Mouse (Mus musculus) embryonic facial prominence, embryonic 14.5 days (tissue): Measurements from ENCODE around the gene Nexn. TPM values are rescaled to one million over a fixed set of nuclear protein-coding genes. Genes with fewer than 3 reads are reported as not detected.

ENCODE experiments used
- ATAC-seq: fragments of 200-750 bp; cut with Nextera tagmentation; 2 replicates; pipeline ENCODE4 v1.8.0; 2017; ENCODE audit warnings: low read depth, moderate number of reproducible peaks, moderate TSS enrichment
- DNase-seq: peaks from one replicate; pipeline ENCODE4 v3.0.0-alpha.2; 2015; ENCODE audit warnings: low spot score
- H3K27ac ChIP-seq: fragments of 300-500 bp; sonication (generic); replicated peaks from 2 replicates; pipeline ENCODE4 v1.5.1; 2014; ENCODE audit warnings: low read depth, mild to moderate bottlenecking, low read length, moderate library complexity
- H3K27me3 ChIP-seq: fragments of 300-500 bp; sonication (generic); replicated peaks from 2 replicates; pipeline ENCODE4 v1.6.1; 2014; ENCODE audit warnings: low read length; ENCODE audit not compliant: control insufficient read depth, insufficient read depth
- H3K36me3 ChIP-seq: fragments of 300-500 bp; sonication (generic); 2 replicates; pipeline ENCODE4 v1.6.1; 2014; ENCODE audit warnings: low read length, mixed read lengths; ENCODE audit not compliant: control insufficient read depth, insufficient read depth
- H3K4me1 ChIP-seq: fragments of 300-500 bp; sonication (generic); 2 replicates; pipeline ENCODE4 v1.6.1; 2014; ENCODE audit warnings: antibody characterized with exemption, low read length; ENCODE audit not compliant: control insufficient read depth, insufficient read depth
- H3K4me2 ChIP-seq: fragments of 300-500 bp; sonication (generic); 2 replicates; pipeline ENCODE4 v1.6.1; 2014; ENCODE audit warnings: low read depth, mild to moderate bottlenecking, low read length, moderate library complexity, mixed read lengths
- H3K4me3 ChIP-seq: fragments of 300-500 bp; sonication (generic); 2 replicates; pipeline ENCODE4 v1.5.1; 2014; ENCODE audit warnings: low read depth, mild to moderate bottlenecking, low read length
- H3K9ac ChIP-seq: fragments of 300-500 bp; sonication (generic); 2 replicates; pipeline ENCODE4 v1.6.1; 2014; ENCODE audit warnings: low read depth, mild to moderate bottlenecking, low read length, moderate library complexity, mixed read lengths
- H3K9me3 ChIP-seq: fragments of 300-500 bp; sonication (generic); 2 replicates; pipeline ENCODE4 v1.6.1; 2016; ENCODE audit warnings: low read length; ENCODE audit not compliant: control insufficient read depth
- WGBS: fragments of 180-500 bp; shearing (Covaris S2); extraction: QIAGEN DNeasy Blood & Tissue Kit; methylation state at CpG from one replicate; pipeline ENCODE4 v1.1.7; 2014; 5-methylcytosine and 5-hydroxymethylcytosine counted together
- polyA plus RNA-seq: library from polyadenylated mRNA; unstranded; fragments of >200 nt; fragmentation: Nextera tagmentation; extraction: Ambion mirVana; gene quantifications from 2 replicates; pipeline ENCODE4 v1.2.1, GENCODE M21; 2014

Gene Nexn
- polyA plus RNA-seq, 1 experiment from 2014 or later = 42.0 TPM

DNA sequence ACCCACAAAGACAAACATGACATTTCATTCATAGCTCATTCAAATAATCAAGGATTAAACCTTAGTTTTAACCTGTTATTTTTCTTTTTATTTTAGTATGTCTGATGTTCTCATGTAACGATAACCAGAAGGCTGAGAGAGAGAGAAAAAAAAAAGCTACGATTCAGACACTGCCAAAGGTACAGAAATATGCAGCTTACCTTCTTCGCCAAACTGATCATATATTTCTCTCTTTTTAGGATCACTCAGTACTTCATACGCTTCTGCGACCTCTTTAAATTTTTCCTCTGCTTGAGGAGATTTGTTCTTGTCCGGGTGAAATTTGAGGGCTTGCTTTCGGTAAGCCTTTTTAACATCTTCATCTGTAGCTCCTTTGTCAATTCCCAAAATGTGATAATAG lies 73.0 kb downstream of the Nexn start:
- Histone ChIP-seq H3K9ac (peak overlapping the region; percentile 73), H3K4me1 (peaks cover 11% of the 10 kb centered on the region), H3K4me2 (peak overlapping the region; percentile 63), H3K27ac (peak overlapping the region; percentile 90), H3K27me3 (no peaks in the 10 kb centered on the region), H3K4me3 (peak overlapping the region; percentile 56), H3K9me3 (no peaks in the 10 kb centered on the region), H3K36me3 (no peaks in the 10 kb centered on the region)
- 1% methylated on average over 7 of the region's 7 CpGs for WGBS
- no peak for DNase-seq
- no peak for ATAC-seq

GRCm38 (mm10) chr3:152192238-152192931 lies 73.8 kb downstream of the Nexn start:
- no peak for ATAC-seq
- 16% methylated on average over 9 of the region's 11 CpGs for WGBS

DNA sequence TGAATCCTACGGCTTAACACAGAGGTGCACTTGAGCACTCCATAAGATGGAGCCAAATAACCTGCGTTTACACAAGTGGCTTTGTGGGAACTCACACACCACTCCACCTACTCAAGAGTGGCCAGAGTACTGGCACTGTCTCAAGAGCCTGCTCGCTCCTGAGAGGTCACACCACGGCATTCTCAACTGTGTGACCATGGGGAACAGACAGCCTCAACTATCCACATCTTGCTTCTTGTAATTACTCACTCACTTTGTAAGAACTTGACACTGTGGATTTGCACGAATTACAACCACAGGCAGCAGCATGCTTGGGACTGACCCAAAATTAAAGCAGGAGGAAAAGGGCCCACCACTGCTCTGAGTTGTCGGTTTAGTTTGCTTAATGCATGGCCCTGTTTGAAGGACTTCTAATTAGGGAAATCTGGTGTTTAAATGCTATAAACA lies 74.3 kb downstream of the Nexn start:
- DNase-seq (peak; percentile 58), ATAC-seq (0 out of 2 replicates have a peak, but pooled peaks have one; percentile 7)
- Histone ChIP-seq H3K36me3 (0 out of 2 replicates have a peak, but pooled peaks cover under 1% of the 10 kb centered on the region), H3K4me2 (peak overlapping the region; percentile 73), H3K9ac (peak overlapping the region; percentile 63), H3K4me3 (peak overlapping the region; percentile 56), H3K4me1 (peaks cover 11% of the 10 kb centered on the region), H3K27me3 (no peaks in the 10 kb centered on the region), H3K9me3 (no peaks in the 10 kb centered on the region), H3K27ac (peak overlapping the region; percentile 86)
- 7% methylated on average over 6 of the region's 6 CpGs for WGBS

More at GRCm38 (mm10) chr3:152192238-152192931, 73.8 kb downstream of the Nexn start:
- Histone ChIP-seq H3K27me3 (no peaks in the 10 kb centered on the region), H3K9me3 (no peaks in the 10 kb centered on the region), H3K27ac (peak overlapping the region; percentile 86), H3K4me3 (peak overlapping the region; percentile 56), H3K4me2 (peak overlapping the region; percentile 73), H3K9ac (peak overlapping the region; percentile 63), H3K36me3 (no peaks in the 10 kb centered on the region), H3K4me1 (peaks cover 11% of the 10 kb centered on the region)
- DNase-seq = peak; percentile 89

GRCm38 (mm10) chr3:152190679-152191477 lies 75.3 kb downstream of the Nexn start:
- peak; percentile 17 for DNase-seq
- ATAC-seq = no peak
- 71% methylated on average over 9 of the region's 9 CpGs for WGBS
- peak overlapping the region; percentile 61 for H3K9ac ChIP-seq
- peaks cover 11% of the 10 kb centered on the region for H3K4me1 ChIP-seq
- peak overlapping the region; percentile 28 for H3K4me3 ChIP-seq
- H3K27ac ChIP-seq = peak overlapping the region; percentile 52
- H3K27me3 ChIP-seq = no peaks in the 10 kb centered on the region
- no peaks in the 10 kb centered on the region for H3K9me3 ChIP-seq
- H3K4me2 ChIP-seq = peak overlapping the region; percentile 73
- peaks cover 10% of the 10 kb centered on the region; the same call in 1 of the 2 replicates for H3K36me3 ChIP-seq

- no peaks in the 10 kb centered on the region for H3K9me3 ChIP-seq
- H3K36me3 ChIP-seq = peaks cover 21% of the 10 kb centered on the region; the same call in 1 of the 2 replicates
- H3K4me3 ChIP-seq = no peak overlapping the region
- no peak for ATAC-seq
- H3K4me1 ChIP-seq = peaks cover 11% of the 10 kb centered on the region
- no peak for DNase-seq
- peak overlapping the region; percentile 26; the same call in 1 of the 2 replicates for H3K4me2 ChIP-seq
- H3K27me3 ChIP-seq = no peaks in the 10 kb centered on the region
- 55% methylated on average over 4 of the region's 4 CpGs for WGBS
- H3K9ac ChIP-seq = no peak overlapping the region
- H3K27ac ChIP-seq = no peak overlapping the region
These were observed 76.8 kb downstream of the Nexn start for GRCm38 (mm10) chr3:152189306-152189705.

Other genes starting within 250 kb of the Nexn start
- gene Gipc2, start 100.1 kb downstream of the Nexn start, polyA plus RNA-seq = 2.3 and 4.6 TPM in 2 replicates
- gene Dnajb4, start 56.0 kb downstream of the Nexn start, polyA plus RNA-seq = 32.6 and 36.5 TPM in 2 replicates
- gene Fubp1, start 55.9 kb downstream of the Nexn start, polyA plus RNA-seq = 199 and 200 TPM in 2 replicates
- 17.3 and 18.5 TPM in 2 replicates for gene Miga1, start 74.1 kb upstream of the Nexn start, polyA plus RNA-seq
- gene Usp33, start 80.1 kb upstream of the Nexn start, polyA plus RNA-seq = 46.2 and 46.8 TPM in 2 replicates
- gene Zzz3, start 129.1 kb upstream of the Nexn start, polyA plus RNA-seq = 48.3 and 55.7 TPM in 2 replicates